Mouse (Mus musculus): ENCODE data around the gene Abhd2.

- no peak for TF ChIP-seq CTCF (IDR thresholded peaks at IDR 0.05; ENCODE audit: borderline replicate concordance, insufficient read depth, low read length)
- no peak for TF ChIP-seq POLR2A (IDR thresholded peaks at IDR 0.05; ENCODE audit: low read depth, low read length)
Observed at GRCm38 (mm10) chr7:79400296-79400695, 127.3 kb downstream of the Abhd2 start.
